Mouse (Mus musculus): ENCODE measurements around the gene Phldb1. TPM values are rescaled to one million over a fixed set of nuclear protein-coding genes. Genes with fewer than 3 reads are reported as not detected.

The Phldb1 gene
- polyA plus RNA-seq, 1 experiment from 2014 or later: 23.7 TPM

GRCm38 (mm10) chr9:44724665-44725064, 10.3 kb downstream of the Phldb1 start:
- H3K9ac ChIP-seq: no peak overlapping the region
- 40% methylated on average over 2 of the region's 2 CpGs for WGBS
- H3K27ac ChIP-seq: peak overlapping the region; percentile 59
- H3K9me3 ChIP-seq (replicated peaks): no peaks in the 10 kb centered on the region
- H3K4me1 ChIP-seq (replicated peaks): peaks cover 65% of the 10 kb centered on the region
- no peak for ATAC-seq (replicated peaks; ENCODE audit: insufficient number of reproducible peaks, insufficient read depth, low FRiP score, low read depth)
- no peaks in the 10 kb centered on the region for H3K27me3 ChIP-seq
- H3K4me3 ChIP-seq: no peak overlapping the region
- no peaks in the 10 kb centered on the region for H3K36me3 ChIP-seq
- H3K4me2 ChIP-seq: no peak overlapping the region

- 55% methylated on average over 6 of the region's 6 CpGs for WGBS
Measured at GRCm38 (mm10) chr9:44724223-44724622, 10.8 kb downstream of the Phldb1 start.

GRCm38 (mm10) chr9:44723521-44724041, 11.4 kb downstream of the Phldb1 start:
- no peak for ATAC-seq (replicated peaks; ENCODE audit: insufficient number of reproducible peaks, insufficient read depth, low FRiP score, low read depth)
- Histone ChIP-seq H3K27me3 (no peaks in the 10 kb centered on the region), H3K4me2 (no peak overlapping the region), H3K4me1 (replicated peaks) (peaks cover 75% of the 10 kb centered on the region), H3K9me3 (replicated peaks) (no peaks in the 10 kb centered on the region), H3K36me3 (no peaks in the 10 kb centered on the region), H3K9ac (no peak overlapping the region), H3K27ac (peak overlapping the region; percentile 59), H3K4me3 (no peak overlapping the region)
- whole genome bisulfite sequencing: 50% methylated on average over 11 of the region's 11 CpGs

More at GRCm38 (mm10) chr9:44724223-44724622, 10.8 kb downstream of the Phldb1 start:
- peaks cover 70% of the 10 kb centered on the region for H3K4me1 ChIP-seq (replicated peaks)
- no peaks in the 10 kb centered on the region for H3K9me3 ChIP-seq (replicated peaks)
- no peak for ATAC-seq (replicated peaks; ENCODE audit: insufficient number of reproducible peaks, insufficient read depth, low FRiP score, low read depth)
- no peaks in the 10 kb centered on the region for H3K27me3 ChIP-seq
- H3K4me3 ChIP-seq: no peak overlapping the region
- H3K36me3 ChIP-seq: no peaks in the 10 kb centered on the region
- no peak overlapping the region for H3K9ac ChIP-seq
- peak overlapping the region; percentile 59 for H3K27ac ChIP-seq
- H3K4me2 ChIP-seq: no peak overlapping the region

DNA sequence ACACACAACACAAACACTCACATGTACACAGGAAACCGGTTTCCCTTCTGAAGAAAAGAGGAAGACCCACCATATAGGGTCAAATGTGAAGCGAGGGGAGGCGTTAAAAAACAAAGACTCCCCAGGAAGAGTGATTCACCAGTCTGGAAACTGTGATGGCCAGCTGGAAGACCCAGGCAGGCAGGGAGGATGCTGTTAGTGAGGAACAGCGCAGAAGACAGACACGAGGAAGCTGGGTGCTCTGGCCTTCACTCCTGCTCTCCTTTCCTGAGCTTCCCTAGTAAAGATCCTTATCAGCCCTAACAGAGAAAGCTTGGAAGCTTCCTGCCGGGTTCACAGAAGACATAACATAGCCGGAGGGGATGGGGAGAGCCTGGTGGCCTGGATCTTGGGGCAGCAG, 12.0 kb downstream of the Phldb1 start:
- H3K36me3 ChIP-seq: no peaks in the 10 kb centered on the region
- WGBS: 42% methylated on average over 7 of the region's 7 CpGs
- no peak overlapping the region for H3K4me2 ChIP-seq
- H3K27ac ChIP-seq: peak overlapping the region; percentile 59
- no peaks in the 10 kb centered on the region for H3K27me3 ChIP-seq
- no peak for ATAC-seq (replicated peaks; ENCODE audit: insufficient number of reproducible peaks, insufficient read depth, low FRiP score, low read depth)
- peaks cover 81% of the 10 kb centered on the region for H3K4me1 ChIP-seq (replicated peaks)
- no peaks in the 10 kb centered on the region for H3K9me3 ChIP-seq (replicated peaks)
- no peak overlapping the region for H3K4me3 ChIP-seq
- no peak overlapping the region for H3K9ac ChIP-seq

DNA sequence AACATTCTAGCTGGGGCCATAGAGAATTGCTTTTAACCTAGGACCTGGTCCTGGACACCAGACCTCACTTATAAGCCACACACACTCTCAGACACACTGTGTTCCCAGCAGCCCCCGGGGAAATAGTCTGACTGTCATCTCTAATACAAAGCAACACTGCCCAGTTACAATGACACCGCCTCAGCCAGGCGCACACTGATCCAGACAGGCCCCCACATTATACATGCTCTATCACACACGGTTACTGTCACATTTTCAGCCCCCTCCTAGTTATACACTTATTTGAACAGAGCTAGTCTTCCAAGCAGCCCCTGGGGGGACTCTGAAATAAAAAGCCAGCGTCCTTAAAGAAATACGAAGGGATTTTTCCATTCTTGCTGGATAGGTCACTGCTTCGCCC, 12.4 kb downstream of the Phldb1 start:
- no peak overlapping the region for H3K4me2 ChIP-seq
- H3K9ac ChIP-seq: no peak overlapping the region
- no peaks in the 10 kb centered on the region for H3K27me3 ChIP-seq
- H3K4me1 ChIP-seq (replicated peaks): peaks cover 85% of the 10 kb centered on the region
- peak overlapping the region; percentile 59 for H3K27ac ChIP-seq
- 65% methylated on average over 7 of the region's 7 CpGs for WGBS
- H3K9me3 ChIP-seq (replicated peaks): no peaks in the 10 kb centered on the region
- no peak overlapping the region for H3K4me3 ChIP-seq
- no peak for ATAC-seq (replicated peaks; ENCODE audit: insufficient number of reproducible peaks, insufficient read depth, low FRiP score, low read depth)
- H3K36me3 ChIP-seq: no peaks in the 10 kb centered on the region

- H3K4me1 ChIP-seq (replicated peaks): peaks cover 86% of the 10 kb centered on the region
- H3K36me3 ChIP-seq: no peaks in the 10 kb centered on the region; the same call in 1 of the 2 replicates
- peak overlapping the region; percentile 73 for H3K4me2 ChIP-seq
- ATAC-seq (replicated peaks; ENCODE audit: insufficient number of reproducible peaks, insufficient read depth, low FRiP score, low read depth): no peak
- H3K9me3 ChIP-seq (replicated peaks): no peaks in the 10 kb centered on the region
- H3K4me3 ChIP-seq: peak overlapping the region; percentile 59; the same call in 1 of the 2 replicates
- H3K27ac ChIP-seq: peak overlapping the region; percentile 55
- 50% methylated on average over 3 of the region's 3 CpGs for WGBS
- 0 out of 2 replicates have a peak overlapping the region, but pooled peaks have one; percentile 27 for H3K9ac ChIP-seq
- no peaks in the 10 kb centered on the region for H3K27me3 ChIP-seq
Measured at GRCm38 (mm10) chr9:44721877-44722186, 13.2 kb downstream of the Phldb1 start.

- H3K27ac ChIP-seq: peak overlapping the region; percentile 78
- WGBS: 1% methylated on average over 40 of the region's 40 CpGs
- no peaks in the 10 kb centered on the region for H3K9me3 ChIP-seq (replicated peaks)
- peaks cover 81% of the 10 kb centered on the region for H3K4me1 ChIP-seq (replicated peaks)
- no peaks in the 10 kb centered on the region for H3K27me3 ChIP-seq
- peak overlapping the region; percentile 73 for H3K4me2 ChIP-seq
- H3K4me3 ChIP-seq: peak overlapping the region; percentile 59
- peak; percentile 83 for ATAC-seq (replicated peaks; ENCODE audit: insufficient number of reproducible peaks, insufficient read depth, low FRiP score, low read depth)
- H3K36me3 ChIP-seq: peaks cover 4% of the 10 kb centered on the region; the same call in 1 of the 2 replicates
- peak overlapping the region; percentile 65 for H3K9ac ChIP-seq
Measured at GRCm38 (mm10) chr9:44721154-44721876, 13.7 kb downstream of the Phldb1 start.

DNA sequence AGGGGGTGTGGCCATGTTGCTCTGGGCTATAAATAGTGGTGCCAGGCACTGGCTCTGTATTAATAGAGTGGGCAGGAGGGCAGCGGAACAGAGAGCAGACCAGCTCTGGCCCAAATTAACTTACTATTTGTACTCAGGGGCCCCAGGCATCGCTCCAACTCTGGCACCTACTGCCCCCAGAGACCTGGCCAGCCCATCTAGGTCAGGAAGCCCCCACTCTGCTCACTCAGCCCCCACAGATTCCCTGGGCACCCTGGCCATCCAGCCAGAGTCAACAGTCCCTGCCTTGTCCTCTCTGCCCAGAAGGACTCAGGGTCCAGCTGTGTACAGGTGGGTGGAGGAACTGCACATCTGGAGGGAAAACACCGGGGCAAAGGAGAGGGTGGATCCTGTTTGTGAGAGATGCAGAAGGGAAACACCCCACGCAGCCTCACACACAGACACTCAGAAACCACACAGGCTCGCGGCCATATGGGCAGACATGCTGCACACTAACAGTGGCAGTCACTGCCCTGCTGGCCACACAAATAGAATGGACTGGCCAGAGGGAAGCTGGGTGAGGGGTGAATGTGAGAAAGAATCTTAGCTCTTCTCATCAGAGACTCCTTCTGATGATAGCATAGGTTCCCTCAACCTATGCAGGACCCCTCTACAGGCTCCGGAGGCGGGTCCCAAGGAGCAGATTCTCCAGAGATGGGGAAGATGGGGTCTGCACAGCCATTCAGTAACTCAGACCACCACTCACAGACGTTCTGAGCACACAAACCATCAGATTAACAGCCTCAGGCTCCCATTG, 14.4 kb downstream of the Phldb1 start:
- Histone ChIP-seq H3K27me3 (no peaks in the 10 kb centered on the region), H3K9me3 (replicated peaks) (no peaks in the 10 kb centered on the region), H3K4me3 (peak overlapping the region; percentile 59), H3K9ac (peak overlapping the region; percentile 65), H3K4me2 (peak overlapping the region; percentile 73), H3K36me3 (peaks cover 11% of the 10 kb centered on the region), H3K4me1 (replicated peaks) (peaks cover 75% of the 10 kb centered on the region), H3K27ac (peak overlapping the region; percentile 78)
- 14% methylated on average over 9 of the region's 9 CpGs for WGBS
- ATAC-seq (replicated peaks; ENCODE audit: insufficient number of reproducible peaks, insufficient read depth, low FRiP score, low read depth): no peak

DNA sequence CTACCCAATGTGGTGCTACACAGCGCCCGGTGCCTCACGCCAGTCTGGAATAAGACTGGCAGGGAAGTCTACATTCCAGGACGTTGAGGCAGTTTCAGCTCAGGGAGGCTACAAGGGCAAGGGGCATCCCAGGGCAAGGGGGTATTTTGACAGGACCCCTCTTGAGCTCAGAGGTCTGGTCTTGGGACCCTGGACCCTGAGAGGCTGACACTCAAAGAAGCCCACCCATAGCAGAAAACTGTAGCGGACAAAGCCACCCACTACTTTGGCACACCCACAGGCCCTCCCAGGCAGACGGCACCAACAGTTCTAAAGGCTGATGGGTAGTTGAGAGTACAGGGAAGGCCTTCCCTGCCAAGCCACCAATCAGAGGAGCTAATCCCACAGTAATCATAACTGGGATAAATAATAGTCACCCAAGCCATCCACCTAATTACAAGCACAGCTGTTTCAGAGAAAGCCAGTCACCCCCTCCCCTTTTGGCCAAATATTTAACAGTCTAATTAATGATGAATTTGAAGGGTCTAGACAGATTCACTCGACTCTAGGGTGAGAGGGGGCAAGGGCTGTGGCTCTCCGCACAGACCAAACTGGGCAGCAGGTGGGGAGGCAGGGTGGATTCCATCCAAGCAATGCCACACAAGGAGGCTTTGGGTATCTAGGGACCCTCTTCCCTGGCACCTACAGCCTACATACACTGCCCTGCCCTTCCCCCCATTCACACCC, 15.2 kb downstream of the Phldb1 start:
- peak overlapping the region; percentile 73 for H3K4me2 ChIP-seq
- H3K9me3 ChIP-seq (replicated peaks): no peaks in the 10 kb centered on the region
- 78% methylated on average over 8 of the region's 8 CpGs for WGBS
- H3K27me3 ChIP-seq: no peaks in the 10 kb centered on the region
- peak overlapping the region; percentile 78 for H3K27ac ChIP-seq
- ATAC-seq (replicated peaks; ENCODE audit: insufficient number of reproducible peaks, insufficient read depth, low FRiP score, low read depth): no peak
- peaks cover 69% of the 10 kb centered on the region for H3K4me1 ChIP-seq (replicated peaks)
- peak overlapping the region; percentile 65 for H3K9ac ChIP-seq
- peak overlapping the region; percentile 59 for H3K4me3 ChIP-seq
- peaks cover 16% of the 10 kb centered on the region for H3K36me3 ChIP-seq

DNA sequence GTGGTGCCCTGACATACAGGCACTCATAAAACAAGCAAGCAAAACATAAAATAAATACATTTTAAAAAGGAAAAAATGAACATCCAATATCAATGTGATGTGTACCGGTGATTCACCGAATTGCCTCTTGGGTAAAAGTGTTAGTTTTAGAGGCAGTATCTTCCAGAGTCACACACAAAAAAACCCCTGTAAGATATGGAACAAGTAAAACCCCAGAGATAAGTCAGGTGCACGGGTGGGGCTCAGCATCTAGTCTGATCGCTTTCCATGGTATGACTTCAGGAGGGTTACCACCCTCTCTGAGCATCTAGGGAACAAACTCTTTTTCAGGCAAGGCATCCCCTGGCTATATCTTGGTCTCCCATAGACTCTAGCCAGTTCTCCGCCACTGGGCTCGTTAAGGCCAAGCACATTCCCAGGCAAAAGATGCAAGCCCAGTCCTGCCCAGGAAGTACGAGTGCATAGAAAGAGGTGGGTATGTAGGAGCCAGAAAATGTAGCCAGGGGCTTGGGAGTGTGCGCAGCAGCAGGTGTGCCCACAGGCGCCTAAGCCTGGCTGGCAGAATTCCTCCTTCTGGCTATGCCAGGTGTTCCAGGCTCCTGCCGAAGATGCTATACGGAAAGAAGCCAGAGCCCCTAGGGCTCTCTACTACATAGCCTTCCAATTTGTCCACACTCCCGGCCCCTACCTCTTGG, 15.9 kb downstream of the Phldb1 start:
- no peak for ATAC-seq (replicated peaks; ENCODE audit: insufficient number of reproducible peaks, insufficient read depth, low FRiP score, low read depth)
- 85% methylated on average over 12 of the region's 12 CpGs for WGBS
- no peaks in the 10 kb centered on the region for H3K27me3 ChIP-seq
- H3K9me3 ChIP-seq (replicated peaks): no peaks in the 10 kb centered on the region
- H3K4me2 ChIP-seq: no peak overlapping the region
- no peak overlapping the region; the same call in 1 of the 2 replicates for H3K27ac ChIP-seq
- peaks cover 62% of the 10 kb centered on the region for H3K4me1 ChIP-seq (replicated peaks)
- H3K36me3 ChIP-seq: peaks cover 20% of the 10 kb centered on the region
- H3K9ac ChIP-seq: no peak overlapping the region
- H3K4me3 ChIP-seq: no peak overlapping the region
